Mouse (Mus musculus): ENCODE data around the gene Wnk2.

The Wnk2 gene

GRCm38 (mm10) chr13:49134491-49134890, 13.3 kb downstream of the Wnk2 start:
- no peak for DNase-seq

- no peak for DNase-seq
These were observed 14.7 kb downstream of the Wnk2 start for GRCm38 (mm10) chr13:49133125-49133524.

- no peak for DNase-seq
These were observed 15.7 kb downstream of the Wnk2 start for GRCm38 (mm10) chr13:49131946-49132687.

GRCm38 (mm10) chr13:49131342-49131855, 16.4 kb downstream of the Wnk2 start:
- no peak for DNase-seq

- no peak for DNase-seq
These were observed 18.0 kb downstream of the Wnk2 start for GRCm38 (mm10) chr13:49129845-49130244.

- no peak for DNase-seq
These were observed 18.7 kb downstream of the Wnk2 start for GRCm38 (mm10) chr13:49129154-49129553.

GRCm38 (mm10) chr13:49127844-49128631, 19.8 kb downstream of the Wnk2 start:
- DNase-seq, result no peak

- DNase-seq, result no peak
These were observed 25.7 kb downstream of the Wnk2 start for GRCm38 (mm10) chr13:49122106-49122505.

GRCm38 (mm10) chr13:49117563-49117962, 30.3 kb downstream of the Wnk2 start:
- DNase-seq, result no peak

GRCm38 (mm10) chr13:49114921-49115320, 32.9 kb downstream of the Wnk2 start:
- DNase-seq, result no peak

GRCm38 (mm10) chr13:49114116-49114515, 33.7 kb downstream of the Wnk2 start:
- DNase-seq, result no peak

- no peak for DNase-seq
These were observed 34.5 kb downstream of the Wnk2 start for GRCm38 (mm10) chr13:49113345-49113744.

GRCm38 (mm10) chr13:49112652-49113051, 35.2 kb downstream of the Wnk2 start:
- DNase-seq, result no peak

- no peak for DNase-seq
These were observed 38.1 kb downstream of the Wnk2 start for GRCm38 (mm10) chr13:49109665-49110064.

- DNase-seq, result no peak
These were observed 39.5 kb downstream of the Wnk2 start for GRCm38 (mm10) chr13:49108119-49108846.

GRCm38 (mm10) chr13:49103913-49104312, 43.9 kb downstream of the Wnk2 start:
- DNase-seq, result no peak

GRCm38 (mm10) chr13:49103235-49103634, 44.6 kb downstream of the Wnk2 start:
- DNase-seq, result no peak

GRCm38 (mm10) chr13:49100417-49100816, 47.4 kb downstream of the Wnk2 start:
- DNase-seq, result peak in 1 of 2 experiments; percentile 6

- no peak for DNase-seq
These were observed 51.0 kb downstream of the Wnk2 start for GRCm38 (mm10) chr13:49096826-49097225.

GRCm38 (mm10) chr13:49094667-49095066, 53.1 kb downstream of the Wnk2 start:
- no peak for DNase-seq

- no peak for DNase-seq
These were observed 54.3 kb downstream of the Wnk2 start for GRCm38 (mm10) chr13:49093471-49093891.

- DNase-seq, result no peak
These were observed 55.2 kb downstream of the Wnk2 start for GRCm38 (mm10) chr13:49092596-49092995.

GRCm38 (mm10) chr13:49090176-49090575, 57.6 kb downstream of the Wnk2 start:
- no peak for DNase-seq

Data from spleen, adult 18-20 months (tissue).